Mouse (Mus musculus): ENCODE data around the gene Gstm4. TPM values are rescaled to one million over a fixed set of nuclear protein-coding genes. Genes with fewer than 3 reads are reported as not detected.

Gene Gstm4
- polyA plus RNA-seq, 1 experiment from 2014 or later = 17.6 TPM

DNA sequence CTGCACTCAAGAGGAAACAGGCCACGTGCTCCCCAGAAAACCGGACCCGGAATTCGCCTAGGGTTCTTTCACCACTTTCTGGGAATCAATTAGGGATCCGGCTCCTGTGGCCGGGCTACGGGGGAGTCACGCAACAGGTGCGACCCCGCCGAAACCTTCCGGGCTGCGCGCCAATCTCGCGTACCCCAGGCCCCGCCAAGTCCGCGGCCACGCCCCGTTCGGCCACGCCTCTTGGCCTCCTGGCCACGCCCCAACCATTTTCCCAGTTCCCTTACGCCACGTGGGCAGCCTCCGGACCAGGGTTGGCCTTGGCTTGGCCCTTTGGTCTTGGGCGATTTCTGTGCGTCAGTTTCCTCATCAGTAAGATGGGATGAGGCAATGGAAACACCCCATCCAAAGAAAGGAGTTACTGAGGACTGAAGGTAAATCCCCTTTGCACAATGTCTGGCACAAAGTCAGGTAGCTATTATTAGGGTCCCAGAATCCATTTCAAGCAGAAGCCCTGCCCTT lies 41.8 kb upstream of the Gstm4 start, which contains the start of gene Ampd2:
Ampd2 (minus strand) TSS at position 182 of the 510 bp plus-strand sequence.
- Histone ChIP-seq H3K27ac (ENCODE audit: low read length) (peak within 1 kb of the TSS; percentile 93), H3K4me2 (ENCODE audit: low read depth, low read length) (peak within 1 kb of the TSS; percentile 99), H3K4me3 (ENCODE audit: low read length) (peak within 1 kb of the TSS; percentile 70), H3K27me3 (ENCODE audit: control insufficient read depth, insufficient read depth, low read depth, low read length) (no peaks in the 10 kb centered on the region), H3K9ac (ENCODE audit: low read length) (peak within 1 kb of the TSS; percentile 77), H3K36me3 (ENCODE audit: control insufficient read depth, insufficient read depth, low read length) (no peaks in the 10 kb centered on the region), H3K4me1 (replicated peaks; ENCODE audit: control insufficient read depth, insufficient read depth, low read length) (peaks cover 37% of the 10 kb centered on the region), H3K9me3 (ENCODE audit: control insufficient read depth, low read length) (no peaks in the 10 kb centered on the region)
- under 1% methylated on average over 29 of the region's 29 CpGs for WGBS
- ATAC-seq (ENCODE audit: low read depth) = peak; percentile 49

DNA sequence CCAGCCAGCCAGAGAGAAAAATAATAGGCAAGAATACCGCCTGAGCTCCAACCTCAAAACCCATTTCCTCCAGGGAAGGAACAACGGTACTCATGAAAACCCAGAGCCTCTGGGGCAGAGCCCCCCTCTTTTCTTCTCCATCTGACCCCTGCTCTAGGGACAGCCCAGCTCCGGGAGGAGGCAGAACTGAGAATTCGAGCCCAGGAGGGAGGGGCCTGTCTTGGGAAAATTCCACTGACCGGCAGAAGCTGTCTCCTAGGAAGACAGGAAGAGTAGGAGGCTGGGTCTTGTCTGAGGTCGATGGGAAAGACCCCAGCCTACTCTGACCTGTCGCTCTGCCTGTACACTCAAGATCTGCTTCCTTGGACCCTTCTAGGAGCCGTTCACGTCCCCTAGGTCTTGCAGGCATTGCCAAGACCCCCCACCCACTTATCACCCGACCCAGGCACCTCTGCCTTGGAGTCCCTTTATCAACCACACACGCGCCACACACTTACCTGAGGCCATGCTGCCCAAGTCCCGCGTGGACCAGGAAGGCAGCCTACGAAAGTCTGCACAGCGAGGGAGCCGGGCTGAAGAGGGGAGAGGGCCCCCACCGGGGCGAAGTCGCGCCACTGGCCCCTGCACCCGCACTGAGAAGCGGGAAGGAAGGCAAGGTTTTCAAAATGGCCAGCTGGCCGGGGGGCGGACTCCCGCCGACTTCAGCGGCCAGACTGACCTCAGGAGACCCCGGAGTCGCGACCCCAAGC lies 41.2 kb upstream of the Gstm4 start:
- H3K4me1 ChIP-seq (replicated peaks; ENCODE audit: control insufficient read depth, insufficient read depth, low read length) = peaks cover 37% of the 10 kb centered on the region
- peak overlapping the region; percentile 99 for H3K4me2 ChIP-seq (ENCODE audit: low read depth, low read length)
- peak overlapping the region; percentile 77 for H3K9ac ChIP-seq (ENCODE audit: low read length)
- WGBS = under 1% methylated on average over 31 of the region's 31 CpGs
- H3K36me3 ChIP-seq (ENCODE audit: control insufficient read depth, insufficient read depth, low read length) = no peaks in the 10 kb centered on the region
- peak overlapping the region; percentile 70 for H3K4me3 ChIP-seq (ENCODE audit: low read length)
- peak; percentile 87 for ATAC-seq (ENCODE audit: low read depth)
- H3K9me3 ChIP-seq (ENCODE audit: control insufficient read depth, low read length) = no peaks in the 10 kb centered on the region
- H3K27ac ChIP-seq (ENCODE audit: low read length) = peak overlapping the region; percentile 93
- no peaks in the 10 kb centered on the region for H3K27me3 ChIP-seq (ENCODE audit: control insufficient read depth, insufficient read depth, low read depth, low read length)

DNA sequence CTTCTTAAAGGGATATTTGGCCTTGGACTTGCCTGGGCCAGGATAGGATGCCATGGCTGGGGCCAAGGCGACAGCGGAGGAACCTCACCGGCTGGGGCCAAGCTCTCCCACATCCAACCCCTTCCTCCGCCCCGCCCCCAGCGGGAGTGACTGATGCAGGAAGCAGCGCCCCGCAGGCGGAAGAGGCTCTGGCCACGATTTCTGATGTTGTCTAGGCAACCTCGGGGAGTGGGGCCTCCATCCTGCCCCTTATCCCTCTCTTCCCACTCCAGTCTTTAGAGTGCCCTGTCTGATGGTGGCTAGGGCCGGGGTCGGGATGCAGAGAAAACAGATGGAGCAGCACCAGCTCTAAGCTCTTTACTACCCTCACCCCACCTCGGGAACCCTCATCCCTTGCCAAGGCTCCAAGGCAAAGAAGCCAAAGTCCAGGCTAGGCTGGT lies 40.6 kb upstream of the Gstm4 start:
- H3K27ac ChIP-seq (ENCODE audit: low read length) = peak overlapping the region; percentile 93
- H3K9me3 ChIP-seq (ENCODE audit: control insufficient read depth, low read length) = no peaks in the 10 kb centered on the region
- H3K9ac ChIP-seq (ENCODE audit: low read length) = peak overlapping the region; percentile 77
- no peaks in the 10 kb centered on the region for H3K27me3 ChIP-seq (ENCODE audit: control insufficient read depth, insufficient read depth, low read depth, low read length)
- ATAC-seq (ENCODE audit: low read depth) = peak; percentile 91
- peak overlapping the region; percentile 70 for H3K4me3 ChIP-seq (ENCODE audit: low read length)
- H3K4me1 ChIP-seq (replicated peaks; ENCODE audit: control insufficient read depth, insufficient read depth, low read length) = peaks cover 37% of the 10 kb centered on the region
- peak overlapping the region; percentile 99 for H3K4me2 ChIP-seq (ENCODE audit: low read depth, low read length)
- WGBS = 0% methylated on average over 14 of the region's 14 CpGs
- no peaks in the 10 kb centered on the region for H3K36me3 ChIP-seq (ENCODE audit: control insufficient read depth, insufficient read depth, low read length)

DNA sequence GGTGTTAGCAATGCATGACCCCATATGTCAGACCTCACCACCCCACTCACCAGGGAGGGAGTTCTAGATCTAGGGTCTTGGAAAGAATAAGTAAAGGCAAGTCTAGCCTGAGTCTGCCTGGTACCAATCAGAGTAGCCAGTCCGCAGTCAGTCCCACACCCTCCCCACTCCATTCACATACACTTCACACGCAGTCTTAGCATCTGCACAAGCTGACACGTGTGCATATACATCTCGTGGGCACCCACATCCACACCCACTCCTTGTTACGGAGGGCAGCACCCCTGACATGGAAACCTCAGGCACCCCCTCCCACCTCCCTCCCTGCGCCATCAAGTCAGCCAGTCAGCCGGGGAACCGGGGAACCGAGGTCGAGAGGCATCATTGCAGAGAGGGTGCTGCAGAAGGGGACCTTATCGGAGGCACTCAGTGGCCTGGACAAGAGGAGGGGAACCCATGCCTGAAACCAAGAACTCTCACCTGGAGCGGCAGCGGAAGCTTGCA lies 40.1 kb upstream of the Gstm4 start:
- 6% methylated on average over 13 of the region's 13 CpGs for WGBS
- Histone ChIP-seq H3K36me3 (ENCODE audit: control insufficient read depth, insufficient read depth, low read length) (no peaks in the 10 kb centered on the region), H3K4me2 (ENCODE audit: low read depth, low read length) (peak overlapping the region; percentile 99), H3K4me3 (ENCODE audit: low read length) (peak overlapping the region; percentile 70), H3K9ac (ENCODE audit: low read length) (peak overlapping the region; percentile 77), H3K4me1 (replicated peaks; ENCODE audit: control insufficient read depth, insufficient read depth, low read length) (peaks cover 37% of the 10 kb centered on the region), H3K9me3 (ENCODE audit: control insufficient read depth, low read length) (no peaks in the 10 kb centered on the region), H3K27ac (ENCODE audit: low read length) (peak overlapping the region; percentile 93), H3K27me3 (ENCODE audit: control insufficient read depth, insufficient read depth, low read depth, low read length) (no peaks in the 10 kb centered on the region)
- peak; percentile 4 for ATAC-seq (ENCODE audit: low read depth)

DNA sequence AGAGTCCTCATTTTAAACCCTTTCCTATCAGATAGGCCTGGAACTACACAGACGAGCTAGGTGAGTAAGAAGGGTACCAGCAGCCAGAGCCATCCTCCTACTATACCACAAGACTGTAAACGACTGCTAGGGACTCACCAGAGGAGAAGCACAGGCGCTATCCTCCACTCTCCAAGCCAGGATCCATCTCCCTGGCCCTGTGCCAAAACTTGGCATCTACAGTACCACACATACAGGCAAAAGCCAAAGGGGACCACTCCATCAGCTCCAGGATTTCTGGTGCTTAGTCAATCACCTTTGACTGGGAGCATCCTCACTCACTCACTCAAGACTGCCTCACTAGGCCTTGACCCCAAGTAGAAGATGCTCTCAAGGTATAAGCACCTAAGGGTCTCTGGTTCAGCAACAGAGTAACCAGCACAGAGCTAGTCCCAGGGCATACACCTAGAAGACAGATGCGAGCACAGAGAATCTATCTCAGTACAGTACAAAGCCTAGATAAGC lies 39.3 kb upstream of the Gstm4 start:
- Histone ChIP-seq H3K36me3 (ENCODE audit: control insufficient read depth, insufficient read depth, low read length) (peaks cover 6% of the 10 kb centered on the region), H3K4me2 (ENCODE audit: low read depth, low read length) (no peak overlapping the region; the same call in 1 of the 2 replicates), H3K27me3 (ENCODE audit: control insufficient read depth, insufficient read depth, low read depth, low read length) (no peaks in the 10 kb centered on the region), H3K9me3 (ENCODE audit: control insufficient read depth, low read length) (no peaks in the 10 kb centered on the region), H3K9ac (ENCODE audit: low read length) (no peak overlapping the region), H3K4me1 (replicated peaks; ENCODE audit: control insufficient read depth, insufficient read depth, low read length) (peaks cover 37% of the 10 kb centered on the region), H3K4me3 (ENCODE audit: low read length) (no peak overlapping the region), H3K27ac (ENCODE audit: low read length) (no peak overlapping the region)
- ATAC-seq (ENCODE audit: low read depth) = no peak
- 59% methylated on average over 4 of the region's 4 CpGs for WGBS

DNA sequence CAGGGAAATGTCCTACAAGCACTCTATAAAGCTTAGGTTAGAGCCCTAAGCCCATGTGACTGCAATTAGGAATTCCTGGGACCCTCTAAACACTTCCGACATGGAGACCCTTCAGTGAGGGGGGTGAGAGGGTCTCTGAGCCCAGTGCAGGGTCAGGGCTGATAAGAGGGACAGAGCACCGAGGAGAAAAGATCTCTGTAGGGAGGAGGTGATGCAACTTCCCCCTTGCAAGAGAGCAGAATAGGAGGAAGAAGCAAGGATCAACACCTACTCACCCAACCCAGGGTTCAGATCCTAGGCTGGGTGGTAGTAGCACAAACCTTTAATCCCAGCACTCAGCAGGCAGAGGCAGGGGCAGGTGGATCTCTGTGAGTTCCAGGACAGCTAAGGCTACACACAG lies 38.5 kb upstream of the Gstm4 start:
- H3K4me3 ChIP-seq (ENCODE audit: low read length) = no peak overlapping the region
- no peak overlapping the region for H3K9ac ChIP-seq (ENCODE audit: low read length)
- 26% methylated on average over 2 of the region's 2 CpGs for WGBS
- H3K36me3 ChIP-seq (ENCODE audit: control insufficient read depth, insufficient read depth, low read length) = peaks cover 8% of the 10 kb centered on the region
- no peak for ATAC-seq (ENCODE audit: low read depth)
- peaks cover 35% of the 10 kb centered on the region for H3K4me1 ChIP-seq (replicated peaks; ENCODE audit: control insufficient read depth, insufficient read depth, low read length)
- no peak overlapping the region for H3K27ac ChIP-seq (ENCODE audit: low read length)
- no peak overlapping the region for H3K4me2 ChIP-seq (ENCODE audit: low read depth, low read length)
- no peaks in the 10 kb centered on the region for H3K9me3 ChIP-seq (ENCODE audit: control insufficient read depth, low read length)
- H3K27me3 ChIP-seq (ENCODE audit: control insufficient read depth, insufficient read depth, low read depth, low read length) = no peaks in the 10 kb centered on the region

DNA sequence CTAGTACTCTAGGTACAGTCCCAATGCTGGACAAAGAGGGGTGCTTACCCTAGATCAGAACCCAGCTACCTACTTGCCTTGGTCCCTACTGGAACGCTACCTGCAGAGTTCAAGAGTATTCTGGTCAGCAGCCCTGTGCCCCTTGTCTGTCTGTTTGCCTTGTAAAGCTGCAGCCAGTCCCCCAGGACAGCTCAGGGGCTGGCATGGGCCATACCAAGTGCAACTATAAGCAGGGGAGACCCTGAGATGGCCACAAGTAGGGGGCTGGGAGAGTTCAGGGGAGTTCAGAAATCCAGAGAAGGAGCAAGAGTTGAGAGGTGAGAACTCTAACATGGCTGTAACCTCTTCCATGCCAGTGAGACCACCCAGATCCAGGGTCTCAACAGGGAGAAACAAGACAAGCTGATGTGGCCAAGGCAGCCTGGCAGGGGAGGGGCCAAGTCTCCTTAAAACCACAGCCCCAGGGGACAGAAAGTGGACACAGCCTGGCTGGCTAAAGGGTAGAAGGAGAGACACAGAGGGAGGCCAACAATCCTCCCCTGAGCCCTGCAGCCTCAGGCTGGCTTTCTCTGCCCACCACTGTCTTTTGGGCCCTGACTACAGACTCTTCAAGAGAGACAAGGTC lies 37.7 kb upstream of the Gstm4 start:
- 47% methylated on average over 1 of the region's 1 CpGs for WGBS
- Histone ChIP-seq H3K4me2 (ENCODE audit: low read depth, low read length) (no peak overlapping the region), H3K9ac (ENCODE audit: low read length) (peak overlapping the region; percentile 40; the same call in 1 of the 2 replicates), H3K27ac (ENCODE audit: low read length) (peak overlapping the region; percentile 26; the same call in 1 of the 2 replicates), H3K4me1 (replicated peaks; ENCODE audit: control insufficient read depth, insufficient read depth, low read length) (peaks cover 35% of the 10 kb centered on the region), H3K27me3 (ENCODE audit: control insufficient read depth, insufficient read depth, low read depth, low read length) (no peaks in the 10 kb centered on the region), H3K36me3 (ENCODE audit: control insufficient read depth, insufficient read depth, low read length) (peaks cover 8% of the 10 kb centered on the region), H3K9me3 (ENCODE audit: control insufficient read depth, low read length) (no peaks in the 10 kb centered on the region), H3K4me3 (ENCODE audit: low read length) (no peak overlapping the region)
- ATAC-seq (ENCODE audit: low read depth) = no peak

DNA sequence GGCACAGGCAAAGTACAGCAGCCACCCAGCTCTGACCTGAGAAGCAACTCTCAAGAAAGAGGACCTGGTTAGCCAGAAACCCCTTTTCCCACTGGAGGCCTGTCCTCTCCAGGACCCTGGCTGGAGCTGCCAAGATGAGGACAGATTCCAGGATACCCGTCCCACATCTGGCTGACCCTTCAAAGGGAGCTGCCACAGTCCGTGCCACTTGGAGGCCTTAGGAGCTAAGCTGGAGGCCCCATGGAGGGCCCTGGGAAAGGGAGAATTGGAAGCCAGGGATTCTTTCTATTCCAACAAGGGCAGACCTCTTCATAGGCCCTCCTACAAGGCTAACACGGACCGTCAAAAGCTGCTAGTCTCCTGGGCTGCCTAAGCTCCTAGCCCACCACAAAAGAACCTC lies 37.0 kb upstream of the Gstm4 start:
- no peak overlapping the region for H3K4me3 ChIP-seq (ENCODE audit: low read length)
- H3K36me3 ChIP-seq (ENCODE audit: control insufficient read depth, insufficient read depth, low read length) = peaks cover 10% of the 10 kb centered on the region
- H3K9me3 ChIP-seq (ENCODE audit: control insufficient read depth, low read length) = no peaks in the 10 kb centered on the region
- peaks cover 29% of the 10 kb centered on the region for H3K4me1 ChIP-seq (replicated peaks; ENCODE audit: control insufficient read depth, insufficient read depth, low read length)
- H3K27me3 ChIP-seq (ENCODE audit: control insufficient read depth, insufficient read depth, low read depth, low read length) = no peaks in the 10 kb centered on the region
- ATAC-seq (ENCODE audit: low read depth) = no peak
- H3K27ac ChIP-seq (ENCODE audit: low read length) = peak overlapping the region; percentile 26; the same call in 1 of the 2 replicates
- H3K4me2 ChIP-seq (ENCODE audit: low read depth, low read length) = no peak overlapping the region
- 35% methylated on average over 4 of the region's 4 CpGs for WGBS
- peak overlapping the region; percentile 21; the same call in 1 of the 2 replicates for H3K9ac ChIP-seq (ENCODE audit: low read length)

DNA sequence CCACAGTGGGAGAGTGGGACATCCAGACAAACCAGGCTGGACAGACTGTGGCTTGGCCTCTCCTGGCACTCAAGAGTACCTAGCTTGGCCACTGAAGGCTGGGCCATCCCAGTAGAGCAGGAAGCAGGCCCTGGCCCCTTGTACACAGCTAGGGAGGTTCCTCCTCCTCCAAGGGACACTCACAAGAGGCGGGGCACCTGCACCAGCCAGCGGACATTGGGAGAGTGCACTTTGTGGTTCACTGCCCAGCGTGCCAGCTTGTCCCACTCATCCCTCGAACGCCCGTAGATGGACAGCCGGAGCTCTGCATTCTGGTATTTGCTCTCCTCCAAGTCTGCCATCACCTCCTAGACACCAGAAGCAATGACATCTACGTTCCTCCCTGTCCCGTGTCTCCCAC lies 32.1 kb upstream of the Gstm4 start:
- no peaks in the 10 kb centered on the region for H3K9me3 ChIP-seq (ENCODE audit: control insufficient read depth, low read length)
- H3K9ac ChIP-seq (ENCODE audit: low read length) = no peak overlapping the region
- H3K4me1 ChIP-seq (replicated peaks; ENCODE audit: control insufficient read depth, insufficient read depth, low read length) = peaks cover 3% of the 10 kb centered on the region
- H3K4me2 ChIP-seq (ENCODE audit: low read depth, low read length) = no peak overlapping the region
- H3K27ac ChIP-seq (ENCODE audit: low read length) = no peak overlapping the region
- H3K36me3 ChIP-seq (ENCODE audit: control insufficient read depth, insufficient read depth, low read length) = peaks cover 23% of the 10 kb centered on the region
- 89% methylated on average over 9 of the region's 9 CpGs for WGBS
- H3K4me3 ChIP-seq (ENCODE audit: low read length) = no peak overlapping the region
- no peak for ATAC-seq (ENCODE audit: low read depth)
- H3K27me3 ChIP-seq (ENCODE audit: control insufficient read depth, insufficient read depth, low read depth, low read length) = no peaks in the 10 kb centered on the region

All from lung, embryonic 16.5 days (tissue).